Comparison of ENCODE assay signal across 27 mouse cellular contexts in genomic region chr4:148915849-148916248, GRCm38 (mm10).
A peak's percentile ranks its signal among the peaks of the same experiment; 100 is the strongest.
DNase-seq lines count a peak whose midpoint lies in the region; ATAC-seq lines count a peak whose summit lies in the region.
"Had no signal": no experiment of that assay in that cellular context is flagged by ENCODE, and none has a peak within 500 bp of the region (broad histone marks: within the 10 kb centered on the region; RNA-seq: fewer than 3 reads in every experiment).

No protein-coding gene starts in this region.

- WGBS in heart, embryonic 12.5 days, result 88% methylated on average over 14 of the region's 15 CpGs
- 61% methylated on average over 15 of the region's 15 CpGs for WGBS in midbrain, embryonic 14.5 days
- WGBS in midbrain, embryonic 15.5 days, result 60% methylated on average over 15 of the region's 15 CpGs
- 58% methylated on average over 15 of the region's 15 CpGs for WGBS in hindbrain, embryonic 14.5 days
- 50% methylated on average over 15 of the region's 15 CpGs for WGBS in neural tube, embryonic 15.5 days

- no peaks in the 10 kb centered on the region; the same call in 1 of the 2 replicates for H3K36me3 ChIP-seq in heart, embryonic 12.5 days
- H3K36me3 ChIP-seq in midbrain, embryonic 14.5 days (ENCODE audit: control insufficient read depth, insufficient read depth, low read length), result no peaks in the 10 kb centered on the region
- no peaks in the 10 kb centered on the region for H3K36me3 ChIP-seq in midbrain, embryonic 15.5 days (replicated peaks)
- H3K36me3 ChIP-seq in hindbrain, embryonic 14.5 days (replicated peaks; ENCODE audit: control insufficient read depth, insufficient read depth), result no peaks in the 10 kb centered on the region
- no peaks in the 10 kb centered on the region for H3K36me3 ChIP-seq in neural tube, embryonic 15.5 days
- H3K36me3 ChIP-seq: embryonic facial prominence, embryonic 12.5 days; forebrain, embryonic 12.5 days; heart, embryonic 13.5 days; kidney, embryonic 15.5 days had no signal

- H3K27me3 ChIP-seq in heart, embryonic 12.5 days (replicated peaks), result peaks cover 6% of the 10 kb centered on the region; the same call in 1 of the 2 replicates
- H3K27me3 ChIP-seq in midbrain, embryonic 14.5 days (ENCODE audit: control insufficient read depth, insufficient read depth, low read length), result peaks cover 27% of the 10 kb centered on the region
- peaks cover 19% of the 10 kb centered on the region for H3K27me3 ChIP-seq in midbrain, embryonic 15.5 days (replicated peaks)
- peaks cover 24% of the 10 kb centered on the region; the same call in 1 of the 2 replicates for H3K27me3 ChIP-seq in hindbrain, embryonic 14.5 days (ENCODE audit: control insufficient read depth, insufficient read depth, low read length)
- H3K27me3 ChIP-seq in neural tube, embryonic 15.5 days (replicated peaks), result peaks cover 40% of the 10 kb centered on the region

- H3K9ac ChIP-seq in heart, embryonic 12.5 days, result peak overlapping the region; percentile 53; the same call in 1 of the 2 replicates
- H3K9ac ChIP-seq in midbrain, embryonic 14.5 days (replicated peaks; ENCODE audit: low read length), result no peak overlapping the region; the same call in 1 of the 2 replicates
- H3K9ac ChIP-seq in midbrain, embryonic 15.5 days, result no peak overlapping the region
- H3K9ac ChIP-seq in hindbrain, embryonic 14.5 days, result peak overlapping the region; percentile 20; the same call in 1 of the 2 replicates
- no peak overlapping the region; the same call in 1 of the 2 replicates for H3K9ac ChIP-seq in neural tube, embryonic 15.5 days (replicated peaks)
- H3K9ac ChIP-seq: embryonic facial prominence, embryonic 12.5 days; forebrain, embryonic 12.5 days; heart, embryonic 13.5 days; kidney, embryonic 15.5 days; liver, embryonic 14.5 days; lung, embryonic 14.5 days had no signal

- H3K4me1 ChIP-seq in heart, embryonic 12.5 days (replicated peaks), result peaks cover 97% of the 10 kb centered on the region
- peaks cover 28% of the 10 kb centered on the region; the same call in 1 of the 2 replicates for H3K4me1 ChIP-seq in midbrain, embryonic 14.5 days (ENCODE audit: control insufficient read depth, insufficient read depth, low read length)
- H3K4me1 ChIP-seq in midbrain, embryonic 15.5 days, result peaks cover 32% of the 10 kb centered on the region
- peaks cover 27% of the 10 kb centered on the region for H3K4me1 ChIP-seq in hindbrain, embryonic 14.5 days (replicated peaks; ENCODE audit: control insufficient read depth, insufficient read depth, low read length)
- peaks cover 77% of the 10 kb centered on the region for H3K4me1 ChIP-seq in neural tube, embryonic 15.5 days
- H3K4me1 ChIP-seq: megakaryocyte, embryonic 14.5 days had no signal

- no peak for ATAC-seq in heart, embryonic 12.5 days (ENCODE audit: insufficient number of reproducible peaks, low FRiP score)
- no peak for ATAC-seq in midbrain, embryonic 14.5 days (ENCODE audit: low FRiP score, low TSS enrichment)
- no peak for ATAC-seq in midbrain, embryonic 15.5 days (replicated peaks)
- ATAC-seq in hindbrain, embryonic 14.5 days (ENCODE audit: low FRiP score), result no peak
- ATAC-seq in neural tube, embryonic 15.5 days (ENCODE audit: low FRiP score), result no peak
- no peak for ATAC-seq in CD4-positive, CD25-positive, alpha-beta regulatory T cell, adult 4 months
- ATAC-seq: activated CD4-positive, CD25-positive, alpha-beta regulatory T cell, adult 4 months had no signal

- H3K4me2 ChIP-seq in heart, embryonic 12.5 days, result no peak overlapping the region
- no peak overlapping the region for H3K4me2 ChIP-seq in midbrain, embryonic 14.5 days (ENCODE audit: low read length)
- no peak overlapping the region for H3K4me2 ChIP-seq in midbrain, embryonic 15.5 days
- no peak overlapping the region for H3K4me2 ChIP-seq in hindbrain, embryonic 14.5 days (replicated peaks)
- no peak overlapping the region for H3K4me2 ChIP-seq in neural tube, embryonic 15.5 days
- H3K4me2 ChIP-seq: embryonic facial prominence, embryonic 12.5 days; forebrain, embryonic 12.5 days; heart, embryonic 13.5 days; lung, embryonic 14.5 days had no signal

- H3K9me3 ChIP-seq in heart, embryonic 12.5 days (replicated peaks), result no peaks in the 10 kb centered on the region
- H3K9me3 ChIP-seq in midbrain, embryonic 14.5 days (ENCODE audit: control insufficient read depth, low read length), result no peaks in the 10 kb centered on the region
- H3K9me3 ChIP-seq in midbrain, embryonic 15.5 days, result no peaks in the 10 kb centered on the region
- no peaks in the 10 kb centered on the region for H3K9me3 ChIP-seq in hindbrain, embryonic 14.5 days (ENCODE audit: control insufficient read depth, low read length)
- H3K9me3 ChIP-seq in neural tube, embryonic 15.5 days (replicated peaks), result no peaks in the 10 kb centered on the region
- H3K9me3 ChIP-seq: embryonic facial prominence, embryonic 12.5 days; forebrain, embryonic 12.5 days; heart, embryonic 13.5 days; kidney, embryonic 15.5 days; megakaryocyte, embryonic 14.5 days had no signal

- no peak for DNase-seq in heart, adult 9 months (ENCODE audit: low spot score in 2 of 2)
- DNase-seq in midbrain, embryonic 14.5 days, result no peak
- DNase-seq in hindbrain, embryonic 14.5 days (ENCODE audit: low spot score), result peak; percentile 28
- DNase-seq in spleen, adult 12 weeks (ENCODE audit: low spot score), result no peak
- DNase-seq: adrenal gland, postnatal 10 days; cerebellum, adult 18-20 months; cerebellum, postnatal 14 days; heart, postnatal 14 days; kidney, adult 11 months; kidney, postnatal 36 days; layer of hippocampus, postnatal 36 days; lung, embryonic 14.5 days; lung, postnatal 36 days; thymus, adult 2 months; thymus, postnatal 4 days had no signal

- H3K27ac ChIP-seq in heart, embryonic 12.5 days (ENCODE audit: poor library complexity, severe bottlenecking), result no peak overlapping the region
- 0 out of 2 replicates have a peak overlapping the region, but pooled peaks have one; percentile 10 for H3K27ac ChIP-seq in midbrain, embryonic 14.5 days (replicated peaks; ENCODE audit: low read depth, low read length)
- H3K27ac ChIP-seq in midbrain, embryonic 15.5 days, result no peak overlapping the region
- no peak overlapping the region; the same call in 1 of the 2 replicates for H3K27ac ChIP-seq in hindbrain, embryonic 14.5 days
- peak overlapping the region; percentile 71 for H3K27ac ChIP-seq in neural tube, embryonic 15.5 days (replicated peaks)
- H3K27ac ChIP-seq: embryonic facial prominence, embryonic 12.5 days; forebrain, embryonic 12.5 days; liver, embryonic 14.5 days; stomach, postnatal 0 days had no signal

- H3K4me3 ChIP-seq in heart, embryonic 12.5 days, result no peak overlapping the region
- no peak overlapping the region for H3K4me3 ChIP-seq in midbrain, embryonic 14.5 days (replicated peaks; ENCODE audit: low read depth, low read length)
- no peak overlapping the region for H3K4me3 ChIP-seq in midbrain, embryonic 15.5 days
- H3K4me3 ChIP-seq in hindbrain, embryonic 14.5 days (replicated peaks; ENCODE audit: low read length), result no peak overlapping the region
- H3K4me3 ChIP-seq in neural tube, embryonic 15.5 days (replicated peaks), result no peak overlapping the region
- H3K4me3 ChIP-seq: embryonic facial prominence, embryonic 12.5 days; forebrain, embryonic 12.5 days; heart, embryonic 13.5 days; kidney, embryonic 15.5 days; megakaryocyte, embryonic 14.5 days had no signal

Comparison
In these comparisons a context has a peak if more than half of its experiments do, and no peak if none do; other contexts are left out.
1. H3K27ac ChIP-seq: peak in midbrain, embryonic 14.5 days (single experiment) and neural tube, embryonic 15.5 days (single experiment); none in heart, embryonic 12.5 days (single experiment), midbrain, embryonic 15.5 days (single experiment) and hindbrain, embryonic 14.5 days (single experiment).
2. H3K9ac ChIP-seq: peak in heart, embryonic 12.5 days (single experiment) and hindbrain, embryonic 14.5 days (single experiment); none in midbrain, embryonic 14.5 days (single experiment), midbrain, embryonic 15.5 days (single experiment) and neural tube, embryonic 15.5 days (single experiment).